Mouse (Mus musculus) right cerebral cortex, postnatal 10 days (tissue): Measurements from ENCODE around the gene Gm17622.

ENCODE experiments used
- DNase-seq, 2 experiments: peaks; one replicate each; pipeline ENCODE4 v3.0.0; 2021; ENCODE audit warnings: low spot score in 2 of 2

Gene Gm17622

GRCm38 (mm10) chr13:96490433-96490832, at the start of gene Gm17622:
Gene Gm17622, plus strand, starts transcription at chr13:96490733.
- no peak for DNase-seq

- no peak for DNase-seq
These were observed 40.2 kb upstream of the Gm17622 start for GRCm38 (mm10) chr13:96450205-96450856.

DNA sequence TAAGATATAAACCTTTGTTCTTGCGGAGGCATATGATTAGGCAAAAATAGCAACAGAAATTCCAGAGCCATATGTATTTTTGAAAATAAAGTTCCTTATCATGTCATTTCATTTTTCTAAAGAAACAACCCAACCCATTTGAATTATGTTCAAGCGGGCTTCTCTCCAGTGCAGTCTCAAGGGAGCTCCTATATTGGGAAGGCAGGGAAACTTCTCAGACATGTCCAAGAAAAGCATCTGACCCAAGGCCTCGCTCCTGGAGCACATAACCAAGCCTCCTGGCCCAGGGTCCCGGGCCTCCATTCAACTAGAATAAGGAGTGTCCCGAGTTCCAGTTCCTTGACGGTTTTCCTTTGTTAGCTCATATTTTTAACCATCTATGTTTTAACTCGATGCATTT, 39.7 kb upstream of the Gm17622 start:
- no peak for DNase-seq

- no peak for DNase-seq
These were observed 39.0 kb upstream of the Gm17622 start for GRCm38 (mm10) chr13:96451386-96452140.

GRCm38 (mm10) chr13:96452621-96453020, 37.9 kb upstream of the Gm17622 start:
- DNase-seq = no peak

DNA sequence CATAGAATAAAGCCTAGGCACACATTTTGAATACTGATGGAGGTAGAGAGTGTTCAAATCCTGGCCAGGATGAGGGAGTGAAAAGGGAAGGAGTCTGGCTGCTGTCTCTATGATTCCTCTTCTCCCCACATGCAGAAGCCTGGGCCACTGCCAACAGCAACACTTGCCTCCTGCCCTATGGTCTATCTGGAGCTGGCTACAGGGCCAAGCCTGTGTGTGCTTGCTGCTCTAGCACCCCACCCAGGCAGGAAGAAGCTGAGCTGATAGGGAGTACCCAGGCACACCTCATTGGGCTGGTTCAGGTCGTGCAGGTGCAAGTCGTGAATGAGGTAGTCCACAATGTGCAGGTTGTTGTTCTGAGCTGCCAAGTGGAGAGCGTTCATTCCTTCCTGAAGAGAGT, 36.2 kb upstream of the Gm17622 start:
- DNase-seq = no peak

- no peak for DNase-seq
These were observed 33.0 kb upstream of the Gm17622 start for GRCm38 (mm10) chr13:96457566-96457965.

DNA sequence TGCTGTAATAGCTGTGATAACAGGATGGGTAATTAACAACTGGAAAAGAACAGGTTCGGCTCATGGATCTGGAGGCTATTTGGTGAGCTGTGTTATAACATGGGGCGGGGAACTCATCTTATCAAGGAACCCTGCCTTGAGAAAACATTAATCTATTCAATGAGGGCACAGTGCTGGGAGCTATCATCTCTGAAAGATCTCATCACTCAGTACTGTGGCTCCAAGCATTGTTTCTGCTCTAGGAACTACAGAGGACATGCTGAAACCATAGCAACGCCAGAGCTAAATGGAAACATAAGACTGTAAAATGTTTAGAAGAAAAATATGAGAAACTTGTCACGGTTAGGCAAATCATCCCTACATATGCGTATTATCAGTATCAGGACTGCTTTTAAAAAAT, 32.5 kb upstream of the Gm17622 start:
- no peak for DNase-seq

- DNase-seq = no peak
These were observed 31.9 kb upstream of the Gm17622 start for GRCm38 (mm10) chr13:96458606-96459005.

GRCm38 (mm10) chr13:96462644-96463043, 27.9 kb upstream of the Gm17622 start:
- DNase-seq = no peak

GRCm38 (mm10) chr13:96465315-96465714, 25.2 kb upstream of the Gm17622 start:
- DNase-seq = no peak

- no peak for DNase-seq
These were observed 21.9 kb upstream of the Gm17622 start for GRCm38 (mm10) chr13:96468678-96469077.

DNA sequence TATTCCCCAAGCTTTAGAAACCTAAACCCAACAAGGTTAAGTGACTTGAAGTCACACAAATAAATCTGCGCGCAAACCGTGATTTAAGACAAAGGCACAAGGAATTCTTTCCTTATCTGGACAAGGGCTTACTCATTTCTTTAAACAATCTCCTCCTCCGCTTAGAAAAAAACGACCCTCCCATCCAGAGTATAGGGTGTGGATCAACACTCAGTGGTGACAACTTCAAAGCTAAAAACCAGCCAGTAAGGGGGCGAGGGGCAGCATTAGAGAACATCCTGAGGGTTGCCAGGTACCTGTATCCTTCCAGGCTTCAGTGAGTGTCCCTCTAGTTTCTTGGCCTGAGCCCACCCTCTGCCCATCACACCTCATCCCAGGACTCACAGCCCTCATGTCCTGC, 20.0 kb upstream of the Gm17622 start:
- DNase-seq = no peak

DNA sequence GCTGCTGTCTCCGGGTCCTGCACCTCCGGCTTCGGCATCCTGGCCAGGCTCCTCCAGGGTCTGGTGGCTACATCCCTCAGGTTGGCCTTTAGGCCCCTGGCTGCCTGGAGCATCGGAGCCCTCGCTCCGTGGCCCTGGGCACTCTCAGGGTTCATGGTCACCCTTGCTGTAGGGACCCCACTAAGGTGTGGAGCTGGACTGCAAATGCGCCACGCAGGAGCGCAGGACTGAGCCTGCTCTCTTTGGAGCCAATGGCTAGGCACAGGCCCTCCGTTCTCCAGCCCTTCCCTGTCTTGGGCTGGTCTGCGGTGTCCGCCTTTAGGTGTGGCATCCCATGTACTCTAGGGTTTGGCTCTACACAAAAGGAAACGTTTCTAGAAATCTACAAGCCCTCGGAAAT, 19.6 kb upstream of the Gm17622 start, which contains the start of gene Ankdd1b:
Gene Ankdd1b, minus strand, starts transcription at position 242 of the 400 bp plus-strand sequence.
- DNase-seq = no peak

- DNase-seq = no peak
These were observed 13.3 kb upstream of the Gm17622 start for GRCm38 (mm10) chr13:96477226-96477625.

DNA sequence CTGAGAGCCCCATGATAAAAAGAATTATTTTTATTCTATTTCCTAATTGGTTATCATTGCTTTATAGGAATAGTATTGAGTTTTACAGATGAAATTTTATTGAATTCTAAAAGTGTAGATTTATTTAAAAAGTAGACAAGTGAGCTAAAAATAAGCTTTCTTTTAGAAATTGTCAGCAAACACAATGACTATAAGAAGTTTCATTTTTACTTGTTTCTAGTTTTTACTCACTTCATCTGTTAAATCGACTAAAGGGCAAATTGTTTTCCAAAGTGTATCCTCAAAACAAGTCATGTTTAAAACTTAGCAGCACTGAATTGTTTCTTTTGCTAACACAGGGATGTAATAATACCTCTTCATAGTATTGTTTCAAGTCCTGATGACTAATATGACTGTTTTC, 11.5 kb upstream of the Gm17622 start:
- no peak for DNase-seq

DNA sequence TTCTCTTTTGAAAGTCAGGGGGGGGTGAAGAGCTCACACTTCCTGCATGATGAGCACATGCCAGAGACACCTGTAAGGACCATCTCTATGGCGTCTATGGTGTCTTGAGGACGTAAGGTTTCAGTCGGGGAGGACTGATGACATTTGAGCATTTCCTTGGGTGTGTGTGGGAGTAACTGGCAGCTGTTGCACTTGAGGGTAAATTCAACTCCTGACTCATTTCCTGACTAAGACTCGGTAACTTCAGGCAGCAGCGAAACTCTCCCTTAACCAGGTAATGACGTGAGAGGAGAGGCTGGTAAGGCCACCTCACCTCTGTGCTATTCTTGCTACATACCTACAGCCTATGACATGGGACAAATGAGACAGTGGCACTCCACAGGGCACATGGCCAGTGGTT, 3.3 kb upstream of the Gm17622 start:
- DNase-seq = no peak

DNA sequence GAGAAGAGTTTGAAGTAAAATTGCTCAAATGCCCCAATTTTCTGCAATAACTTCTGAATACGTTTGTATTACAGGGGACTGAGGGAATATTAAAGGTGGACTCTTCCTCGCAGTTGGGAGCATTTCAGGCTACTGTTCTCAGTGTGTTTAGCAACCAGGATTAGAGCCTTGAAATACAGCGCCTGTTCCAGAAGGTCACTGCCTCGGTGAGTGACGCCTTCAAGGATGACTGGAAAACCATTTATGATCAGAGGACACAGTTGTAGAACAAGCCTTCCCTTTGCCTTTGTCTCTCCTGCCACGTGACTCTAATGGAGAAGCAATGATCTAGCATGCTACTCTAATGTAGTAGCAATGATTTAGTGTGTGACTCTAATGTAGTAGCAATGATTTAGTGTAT, 2.6 kb upstream of the Gm17622 start:
- DNase-seq = no peak

GRCm38 (mm10) chr13:96496630-96497029, 6.1 kb downstream of the Gm17622 start:
- no peak for DNase-seq

DNA sequence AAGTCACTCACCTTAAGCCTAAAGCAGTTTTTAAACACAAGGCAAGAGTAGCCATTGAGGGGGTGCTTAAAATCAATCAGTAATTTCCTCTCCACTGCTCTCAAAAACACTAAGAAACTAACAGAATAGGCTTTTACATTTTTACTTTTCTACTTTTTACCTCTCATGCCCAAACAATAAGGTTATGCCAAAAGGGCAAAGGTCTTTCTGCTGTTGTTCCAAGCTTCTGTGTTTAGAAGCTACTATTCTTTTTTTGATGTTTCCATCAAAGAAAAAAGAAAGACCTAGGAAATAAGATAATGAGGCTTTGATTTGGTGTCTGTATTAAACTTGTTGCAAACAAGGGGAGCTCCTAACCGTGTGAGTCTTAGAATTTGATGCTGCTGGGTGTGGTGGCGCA, 9.4 kb downstream of the Gm17622 start:
- DNase-seq = no peak

DNA sequence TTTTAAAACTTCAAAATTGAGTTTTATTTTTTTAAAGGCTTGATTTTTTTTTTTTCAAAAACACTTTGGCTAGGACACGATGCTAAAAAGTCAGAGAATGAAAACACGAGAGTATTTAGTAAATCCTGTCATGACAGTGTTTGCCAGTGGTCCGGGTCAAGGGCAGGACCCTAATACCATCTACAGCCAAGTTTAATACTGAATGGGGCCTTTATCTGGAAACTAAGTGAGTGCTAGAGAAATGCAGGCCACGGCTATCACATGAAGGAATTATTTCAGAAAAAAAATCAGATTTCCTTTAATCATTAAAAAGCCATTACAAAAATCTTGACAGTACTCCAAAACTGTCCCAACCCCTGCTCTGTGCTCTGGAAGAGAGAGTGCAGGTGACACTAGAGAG, 15.1 kb downstream of the Gm17622 start:
- no peak for DNase-seq

- no peak for DNase-seq
These were observed 15.8 kb downstream of the Gm17622 start for GRCm38 (mm10) chr13:96506313-96506712.

DNA sequence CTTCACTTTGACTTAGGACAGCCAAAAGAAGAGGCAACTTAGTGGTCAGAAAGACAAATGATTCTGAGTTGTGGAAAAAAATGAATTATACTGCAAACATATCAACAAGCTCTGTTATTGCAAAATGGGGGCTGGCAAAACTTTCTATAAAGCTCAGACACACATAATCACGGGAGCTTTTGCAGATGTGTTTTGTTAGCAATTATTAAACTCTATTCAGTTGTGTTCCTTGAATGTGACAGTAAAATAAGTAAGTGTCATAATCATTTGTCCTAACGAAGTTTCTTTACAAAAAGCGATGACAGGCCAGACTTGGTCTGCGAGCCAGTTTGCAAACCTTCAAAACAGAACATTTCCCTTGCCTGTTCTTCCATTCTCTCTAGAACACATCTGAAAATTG, 17.0 kb downstream of the Gm17622 start:
- no peak for DNase-seq
